Mouse (Mus musculus) thymus, adult 2 months (tissue): ENCODE results near the gene 4933430I17Rik.

Experiments used
- CTCF ChIP-seq: fragments of 200-500 bp; IDR thresholded peaks from 2 replicates; pipeline ENCODE4 v1.5.1; 2012; ENCODE audit warnings: mild to moderate bottlenecking, control low read depth, low read length, moderate library complexity, borderline replicate concordance; ENCODE audit not compliant: control insufficient read depth, poor library complexity, insufficient read depth; ENCODE audit errors: extremely low read depth
- POLR2A ChIP-seq: fragments of 200-500 bp; IDR thresholded peaks from 2 replicates; pipeline ENCODE4 v1.6.1; 2012; ENCODE audit warnings: mild to moderate bottlenecking, low read length, control low read depth, moderate library complexity; ENCODE audit not compliant: control insufficient read depth, poor library complexity, insufficient read depth; ENCODE audit errors: extremely low read depth

DNA sequence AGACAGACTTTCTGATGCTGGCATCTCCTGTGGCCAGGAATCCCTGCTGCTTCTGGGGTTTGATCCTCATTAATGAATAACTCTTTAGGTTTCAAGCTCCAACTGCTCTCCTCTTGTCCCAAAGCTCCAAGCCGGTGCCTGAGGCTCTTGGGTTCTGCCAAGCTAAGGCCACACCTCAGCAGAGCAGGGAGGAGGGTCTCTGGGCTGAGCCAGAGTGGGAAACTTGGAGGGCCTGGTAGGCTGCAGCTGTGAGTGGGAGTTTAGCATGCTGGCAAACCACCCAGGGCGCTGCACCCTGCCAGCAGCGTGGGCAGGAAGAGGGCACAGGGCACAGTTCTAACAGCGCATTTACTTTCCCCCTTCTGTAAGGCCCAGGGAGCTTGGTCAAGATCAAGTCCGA is 16.3 kb upstream of the 4933430I17Rik start:
- TF ChIP-seq POLR2A (no peak), CTCF (no peak)
